Mouse (Mus musculus) embryonic stem cell, embryonic (primary cell): ENCODE measurements around the gene Gnb1l.

ENCODE experiments used
- CTCF ChIA-PET, 4 experiments: fragments of 300-600 bp in 2 of 4; fragments of 350-600 bp in 2 of 4; sonication (Branson Sonifier 250); formaldehyde crosslinking; loops; one replicate each; lab custom pipeline; 2022; ENCODE audit warnings: inconsistent platforms in 2 of 4; lab: Charles Lee
- POLR2A ChIA-PET, 4 experiments: fragments of 300-600 bp in 2 of 4; fragments of 350-600 bp in 2 of 4; sonication (Branson Sonifier 250); formaldehyde crosslinking; loops; one replicate each; lab custom pipeline; 2022; ENCODE audit warnings: antibody characterized with exemption in 4 of 4, inconsistent platforms in 1 of 4; lab: Charles Lee

The Gnb1l gene

GRCm38 (mm10) chr16:18554721-18555120 is 56.2 kb downstream of the Gnb1l start:
- POLR2A ChIA-PET = interaction anchor here in 2 of 4 experiments (0.8 to 1.3 kb wide), 2 partner anchors 25 to 31 kb away, joined by 3 read pairs; no protein-coding TSS in a partner anchor
- CTCF ChIA-PET = interaction anchor here in 2 of 4 experiments (0.5 to 0.7 kb wide), 2 partner anchors 13 to 111 kb away, joined by 3 to 5 read pairs; no protein-coding TSS in a partner anchor

GRCm38 (mm10) chr16:18555235-18555935 is 56.9 kb downstream of the Gnb1l start:
- POLR2A ChIA-PET = interaction anchor here in 2 of 4 experiments (0.8 to 1.3 kb wide), 2 partner anchors 25 to 32 kb away, joined by 3 read pairs; no protein-coding TSS in a partner anchor

GRCm38 (mm10) chr16:18556461-18556860 is 57.9 kb downstream of the Gnb1l start:
- ChIA-PET POLR2A (interaction anchor here in 1 of 4 experiments (1.1 kb wide), 1 partner anchor 30 kb away, joined by 5 read pairs; no protein-coding TSS in a partner anchor), CTCF (no interaction called here)

More at GRCm38 (mm10) chr16:18555235-18555935, 56.9 kb downstream of the Gnb1l start:
- CTCF ChIA-PET = interaction anchor here in 2 of 4 experiments (0.5 to 0.9 kb wide), 2 partner anchors 14 to 112 kb away, joined by 3 to 5 read pairs; no protein-coding TSS in a partner anchor

- POLR2A ChIA-PET = interaction anchor here in 1 of 4 experiments (0.9 kb wide), 1 partner anchor 9 kb away, joined by 3 read pairs; no protein-coding TSS in a partner anchor
- CTCF ChIA-PET = interaction anchor here in 1 of 4 experiments (0.6 kb wide), 1 partner anchor 157 kb away, joined by 4 read pairs; no protein-coding TSS in a partner anchor
These were observed 66.0 kb downstream of the Gnb1l start for GRCm38 (mm10) chr16:18564472-18564871.

- ChIA-PET CTCF (interaction anchor here in 2 of 4 experiments (0.8 to 1.3 kb wide), 2 partner anchors 124 to 125 kb away, joined by 3 to 4 read pairs; no protein-coding TSS in a partner anchor), POLR2A (interaction anchor here in 1 of 4 experiments (0.8 to 1.4 kb wide), 3 partner anchors 11 to 49 kb away, joined by 3 read pairs; no protein-coding TSS in a partner anchor)
These were observed 70.1 kb downstream of the Gnb1l start for GRCm38 (mm10) chr16:18568599-18568998.

- ChIA-PET CTCF (no interaction called here), POLR2A (interaction anchor here in 1 of 4 experiments (1.0 kb wide), 1 partner anchor 10 kb away, joined by 3 read pairs; no protein-coding TSS in a partner anchor)
These were observed 75.7 kb downstream of the Gnb1l start for GRCm38 (mm10) chr16:18574196-18574595.

GRCm38 (mm10) chr16:18577071-18577470 is 78.6 kb downstream of the Gnb1l start:
- ChIA-PET CTCF (interaction anchor here in 2 of 4 experiments (0.5 to 1.0 kb wide), 2 partner anchors 14 to 56 kb away, joined by 3 to 4 read pairs; partner anchors contain the start of gene Tbx1 (in 1 of the 2)), POLR2A (interaction anchor here in 1 of 4 experiments (1.8 kb wide), 1 partner anchor 11 kb away, joined by 4 read pairs; no protein-coding TSS in a partner anchor)

GRCm38 (mm10) chr16:18577599-18578160 is 79.2 kb downstream of the Gnb1l start:
- ChIA-PET POLR2A (interaction anchor here in 1 of 4 experiments (1.5 to 1.8 kb wide), 2 partner anchors 11 to 13 kb away, joined by 4 read pairs; partner anchors contain the start of gene Tbx1), CTCF (interaction anchor here in 1 of 4 experiments (1.0 kb wide), 1 partner anchor 13 kb away, joined by 3 read pairs; the partner anchor contains the start of gene Tbx1)

GRCm38 (mm10) chr16:18580389-18580788 is 81.9 kb downstream of the Gnb1l start:
- POLR2A ChIA-PET = interaction anchor here in 1 of 4 experiments (0.6 to 1.3 kb wide), 2 partner anchors 9 to 12 kb away, joined by 3 read pairs; no protein-coding TSS in a partner anchor
- CTCF ChIA-PET = no interaction called here

GRCm38 (mm10) chr16:18581050-18581622 is 82.6 kb downstream of the Gnb1l start:
- POLR2A ChIA-PET = interaction anchor here in 1 of 4 experiments (0.6 to 1.3 kb wide), 3 partner anchors 8 to 15 kb away, joined by 3 read pairs; no protein-coding TSS in a partner anchor
- CTCF ChIA-PET = interaction anchor here in 1 of 4 experiments (1.1 kb wide), 1 partner anchor 138 kb away, joined by 3 read pairs; no protein-coding TSS in a partner anchor

GRCm38 (mm10) chr16:18581623-18582205 is 83.2 kb downstream of the Gnb1l start:
- ChIA-PET POLR2A (interaction anchor here in 1 of 4 experiments (1.0 kb wide), 1 partner anchor 14 kb away, joined by 3 read pairs; no protein-coding TSS in a partner anchor), CTCF (interaction anchor here in 1 of 4 experiments (1.1 kb wide), 1 partner anchor 139 kb away, joined by 3 read pairs; no protein-coding TSS in a partner anchor)

- ChIA-PET CTCF (interaction anchor here in 2 of 4 experiments (0.6 to 1.6 kb wide), 2 partner anchors 33 to 139 kb away, joined by 3 to 4 read pairs; no protein-coding TSS in a partner anchor), POLR2A (interaction anchor here in 1 of 4 experiments (1.8 to 2.8 kb wide), 2 partner anchors 13 to 41 kb away, joined by 5 to 12 read pairs; no protein-coding TSS in a partner anchor)
These were observed 84.1 kb downstream of the Gnb1l start for GRCm38 (mm10) chr16:18582426-18583148.

- ChIA-PET CTCF (interaction anchor here in 1 of 4 experiments (1.6 kb wide), 1 partner anchor 140 kb away, joined by 4 read pairs; no protein-coding TSS in a partner anchor), POLR2A (interaction anchor here in 2 of 4 experiments (1.6 to 2.8 kb wide), 5 partner anchors 9 to 228 kb away, joined by 4 to 12 read pairs (median 4); partner anchors contain the start of genes Cdc45 (in 1 of the 2) and Ufd1 (in 1 of the 2))
These were observed 84.7 kb downstream of the Gnb1l start for GRCm38 (mm10) chr16:18583169-18583568.

- CTCF ChIA-PET = interaction anchor here in 2 of 4 experiments (0.6 to 1.6 kb wide), 3 partner anchors 34 to 141 kb away, joined by 3 to 4 read pairs (median 3); no protein-coding TSS in a partner anchor
These were observed 85.3 kb downstream of the Gnb1l start for GRCm38 (mm10) chr16:18583673-18584357.

GRCm38 (mm10) chr16:18584901-18585510 is 86.5 kb downstream of the Gnb1l start:
- CTCF ChIA-PET = interaction anchor here in 2 of 4 experiments (0.8 to 1.7 kb wide), 4 partner anchors 33 to 240 kb away, joined by 3 to 7 read pairs (median 4); no protein-coding TSS in a partner anchor

More at GRCm38 (mm10) chr16:18583673-18584357, 85.3 kb downstream of the Gnb1l start:
- POLR2A ChIA-PET = interaction anchor here in 2 of 4 experiments (0.6 to 2.8 kb wide), 9 partner anchors 8 to 779 kb away, joined by 3 to 12 read pairs (median 4); partner anchors contain the start of genes Cdc45 (in 1 of the 2) and Ufd1 (in 1 of the 2)

More at GRCm38 (mm10) chr16:18584901-18585510, 86.5 kb downstream of the Gnb1l start:
- POLR2A ChIA-PET = interaction anchor here in 1 of 4 experiments (1.1 to 2.8 kb wide), 6 partner anchors 11 to 227 kb away, joined by 3 to 12 read pairs (median 4); partner anchors contain the start of genes Cdc45 and Ufd1
